Mouse (Mus musculus) retina, postnatal 1 day (tissue): ENCODE results near the gene Fer.

Source experiments
- DNase-seq: peaks from one replicate; pipeline ENCODE4 v3.0.0-alpha.2; 2012

Fer gene

DNA sequence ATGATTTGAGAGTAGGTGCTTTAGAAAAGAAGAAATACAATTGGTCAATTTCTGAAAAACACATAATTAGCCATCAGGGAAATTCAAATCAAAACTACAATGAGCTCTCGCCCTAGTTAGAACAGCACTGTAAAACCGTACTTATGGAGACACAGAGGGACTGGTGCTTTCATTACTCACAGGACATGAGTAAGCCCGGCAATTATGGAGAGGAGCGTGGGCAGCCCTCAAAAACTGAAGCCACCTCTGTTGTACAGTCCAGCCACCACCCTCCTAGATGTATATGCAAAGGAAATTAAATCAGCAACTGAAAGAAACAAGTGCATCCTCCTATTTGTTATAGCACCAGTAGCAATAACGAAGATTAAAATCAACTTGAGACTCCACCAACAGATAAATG, 304.9 kb downstream of the Fer start:
- DNase-seq, result no peak

DNA sequence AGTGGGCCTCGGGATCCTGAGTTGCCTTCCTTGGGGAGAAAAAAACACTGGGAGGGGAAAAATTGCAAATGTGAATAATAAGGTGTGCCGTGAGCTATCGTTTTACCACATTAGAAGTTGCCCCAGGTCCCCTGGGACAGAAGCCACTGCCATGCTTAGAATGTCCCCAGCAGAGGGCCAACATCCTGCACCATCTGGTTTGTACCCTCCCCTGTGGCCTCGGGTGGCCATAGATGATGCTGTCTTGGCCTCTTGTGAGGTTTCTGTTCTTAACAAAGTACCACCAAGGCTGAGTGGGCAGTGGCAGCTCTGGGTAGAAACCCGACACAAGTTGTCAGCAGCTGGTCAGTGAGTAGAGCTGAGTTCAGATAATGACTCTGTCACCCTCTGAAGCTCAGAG, 307.2 kb downstream of the Fer start:
- peak; percentile 27 for DNase-seq

DNA sequence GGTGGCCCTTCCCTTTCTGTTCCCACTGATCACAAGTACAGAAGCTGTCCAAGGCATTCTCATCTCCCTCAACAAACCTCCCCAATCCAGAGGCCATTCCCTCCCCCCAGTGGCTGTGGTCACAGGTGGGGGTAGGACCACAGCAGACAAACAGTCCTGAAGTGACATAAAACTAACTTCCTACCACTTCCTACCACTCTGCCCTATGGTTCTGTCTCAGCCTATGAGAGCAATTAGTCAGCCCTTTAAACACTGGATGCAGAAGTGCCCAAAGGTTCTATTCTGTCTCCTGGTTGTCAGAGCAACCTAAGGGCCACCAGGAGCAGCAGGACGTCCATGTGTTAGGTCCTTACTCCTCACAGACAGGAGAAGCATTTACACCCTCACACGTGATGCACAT, 309.6 kb downstream of the Fer start:
- no peak for DNase-seq

DNA sequence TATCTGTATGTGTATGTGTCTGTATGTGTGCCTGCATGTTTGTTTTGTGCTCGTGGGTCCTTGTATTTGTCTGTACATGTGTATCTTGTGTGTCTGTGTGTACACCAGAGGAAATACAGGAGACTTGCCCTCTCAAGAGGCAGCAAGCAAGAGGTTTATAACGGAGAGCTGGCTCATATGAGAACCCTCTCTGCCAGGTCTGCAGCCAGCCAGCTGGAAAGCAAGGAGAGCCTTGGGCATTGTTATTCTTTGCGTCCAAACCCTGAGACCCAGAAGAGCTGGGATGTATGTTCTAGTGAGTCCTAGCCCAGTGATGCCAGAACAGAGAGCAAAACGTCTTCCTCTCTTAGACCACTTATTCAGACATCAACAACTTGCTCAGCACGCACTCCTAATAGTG, 317.7 kb downstream of the Fer start:
- DNase-seq, result no peak

DNA sequence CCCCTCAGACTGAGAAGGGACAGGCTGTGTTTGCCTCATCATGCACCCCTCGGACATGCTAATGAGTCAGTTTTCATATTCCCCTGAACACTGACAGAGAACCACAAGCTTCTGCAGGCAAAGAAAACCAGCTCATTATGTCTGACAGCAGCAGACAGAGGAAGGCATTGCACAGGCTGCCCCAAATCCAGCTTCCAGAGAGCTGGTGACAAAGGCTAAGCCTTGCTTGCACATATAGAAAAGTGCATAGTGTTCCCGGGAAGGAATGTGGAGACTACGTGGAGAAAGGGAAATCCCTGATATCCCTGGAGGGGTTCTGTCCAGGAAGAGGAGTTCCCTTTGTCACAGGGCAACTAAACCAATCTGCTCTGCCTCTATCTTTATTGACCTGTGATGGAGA, 318.4 kb downstream of the Fer start:
- no peak for DNase-seq

DNA sequence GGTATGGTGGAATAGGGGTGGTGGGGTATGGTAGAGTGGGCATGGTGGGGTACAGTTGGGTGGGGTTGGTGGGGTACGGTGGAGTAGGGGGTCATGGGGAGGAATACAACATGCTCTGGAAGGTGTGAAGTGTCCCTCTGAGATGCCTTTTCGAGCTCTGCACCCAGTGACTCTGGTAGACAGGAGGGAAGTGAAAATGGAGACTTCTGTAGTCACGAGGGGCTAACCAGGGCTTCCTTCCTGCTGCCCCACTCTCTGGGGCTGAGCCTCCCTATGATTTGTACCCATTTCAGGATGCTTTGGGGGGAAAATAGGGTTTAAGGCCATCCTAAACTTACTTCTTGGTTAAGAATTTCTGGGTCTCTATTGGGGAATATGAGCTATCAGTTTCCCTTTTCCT, 319.7 kb downstream of the Fer start:
- no peak for DNase-seq

DNA sequence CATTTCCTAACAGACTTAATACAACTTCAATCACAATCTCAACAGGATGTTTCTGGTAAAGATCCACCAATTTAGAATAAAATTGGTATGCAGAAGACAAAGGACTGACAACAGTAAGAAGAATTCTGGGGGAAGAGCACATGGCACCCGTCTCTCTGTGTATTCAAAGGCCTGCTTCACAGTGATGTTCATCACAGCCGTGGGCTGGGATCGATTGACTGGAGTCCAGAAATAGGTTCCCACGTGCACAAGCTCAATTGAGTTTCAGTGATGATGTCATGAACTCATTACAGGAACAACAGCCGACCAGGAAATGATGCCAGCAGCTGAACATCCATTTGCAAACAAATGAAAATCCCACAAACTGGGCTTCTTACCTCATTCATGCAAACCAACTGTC, 320.3 kb downstream of the Fer start:
- DNase-seq, result peak; percentile 17
